Mouse (Mus musculus): ENCODE data around the gene Cep68. TPM values are rescaled to one million over a fixed set of nuclear protein-coding genes. Genes with fewer than 3 reads are reported as not detected.

Cep68 gene
- total RNA-seq, 2 experiments from 2014 or later: 30.8 to 36.1 TPM

DNA sequence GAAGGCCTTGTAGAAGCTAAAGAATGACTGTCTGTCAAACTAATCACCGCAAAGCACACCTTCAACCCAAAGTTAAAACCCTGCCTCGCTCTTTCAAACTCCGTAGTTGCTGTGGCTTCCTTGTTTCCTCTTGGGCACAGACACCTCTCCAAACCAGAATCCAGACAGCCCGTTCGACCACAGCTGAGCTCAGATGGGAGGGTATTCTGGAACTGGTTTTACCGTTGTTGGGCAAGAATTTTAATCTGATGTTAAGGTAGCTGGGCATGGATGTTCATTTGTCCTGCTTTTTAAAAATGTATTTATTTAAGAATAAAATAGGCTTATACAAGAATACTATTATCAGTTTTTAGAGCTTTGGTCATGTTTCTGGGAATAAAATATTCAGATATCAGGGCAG lies 62.0 kb downstream of the Cep68 start:
- DNase-seq: no peak
- no peak overlapping the region for H3K4me3 ChIP-seq
- TF ChIP-seq CTCF (IDR thresholded peaks at IDR 0.05): no peak
- intact Hi-C loops (cut with DNase I): no loop called here
- no peak overlapping the region for H3K27ac ChIP-seq

Other genes with a start within 250 kb of the Cep68 start
- gene Actr2, start 136.5 kb downstream of the Cep68 start, total RNA-seq (2021): 10 to 100 TPM; 35.8 to 44.1 TPM
- 10 to 100 TPM; 88.6 to 95.4 TPM for gene Rab1a, start 48.0 kb downstream of the Cep68 start, total RNA-seq (2021)
- 1 to 10 TPM in 1 of 2 experiments, under 1 TPM in 1; 0.92 to 1.0 TPM for gene Slc1a4, start 83.3 kb upstream of the Cep68 start, total RNA-seq (2021)

Measured in gastrocnemius, adult 2 months (tissue).